Mouse (Mus musculus): Measurements from ENCODE around the gene Ndufs7. TPM values are rescaled to one million over a fixed set of nuclear protein-coding genes. Genes with fewer than 3 reads are reported as not detected.
"Not testable (repeated sequence)": the region's sequence is repeated elsewhere in the genome, so short reads cannot be mapped to it uniquely, and the experiment has no call there.

Gene Ndufs7
- polyA plus RNA-seq, 1 experiment from 2014 or later = 274 TPM

DNA sequence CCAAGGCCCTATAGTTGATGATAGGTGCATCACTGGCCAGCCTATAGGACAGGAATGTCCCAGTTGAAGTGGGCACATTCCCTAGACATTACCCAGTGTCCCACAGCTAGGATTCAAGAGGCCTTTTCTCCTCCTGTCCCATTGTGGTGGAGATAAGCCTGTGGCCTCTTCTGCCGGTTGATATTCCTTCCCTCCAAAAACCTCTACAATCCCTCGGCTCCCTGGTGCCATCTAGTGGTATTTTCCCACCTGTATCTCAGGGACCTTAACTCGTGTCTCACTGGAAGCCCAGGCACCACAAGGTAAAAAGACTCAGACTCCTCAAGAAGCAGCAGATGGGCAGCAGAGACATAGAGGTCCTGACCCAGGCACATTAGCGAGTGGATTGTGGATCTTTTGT, 3.3 kb upstream of the Ndufs7 start:
- peak; percentile 23; the same call in 1 of the 2 replicates for ATAC-seq
- Histone ChIP-seq H3K4me2 (no peak overlapping the region), H3K4me3 (0 out of 2 replicates have a peak overlapping the region, but pooled peaks have one; percentile 2), H3K9ac (peak overlapping the region; percentile 45; the same call in 1 of the 2 replicates), H3K36me3 (ENCODE audit: poor library complexity, severe bottlenecking) (peaks cover 42% of the 10 kb centered on the region), H3K27me3 (no peaks in the 10 kb centered on the region), H3K9me3 (replicated peaks) (no peaks in the 10 kb centered on the region), H3K27ac (peak overlapping the region; percentile 45), H3K4me1 (peaks cover 26% of the 10 kb centered on the region)
- WGBS = 3% methylated on average over 4 of the region's 4 CpGs

GRCm38 (mm10) chr10:80247849-80248248, 1.1 kb upstream of the Ndufs7 start:
- ATAC-seq = no peak
- H3K9ac ChIP-seq = no peak overlapping the region
- 43% methylated on average over 6 of the region's 6 CpGs for WGBS
- peak overlapping the region; percentile 82; the same call in 1 of the 2 replicates for H3K4me2 ChIP-seq
- H3K27ac ChIP-seq = no peak overlapping the region
- no peaks in the 10 kb centered on the region for H3K9me3 ChIP-seq (replicated peaks)
- peaks cover 27% of the 10 kb centered on the region for H3K4me1 ChIP-seq
- no peaks in the 10 kb centered on the region for H3K27me3 ChIP-seq
- H3K36me3 ChIP-seq (ENCODE audit: poor library complexity, severe bottlenecking) = peaks cover 25% of the 10 kb centered on the region
- H3K4me3 ChIP-seq = 0 out of 2 replicates have a peak overlapping the region, but pooled peaks have one; percentile 6

DNA sequence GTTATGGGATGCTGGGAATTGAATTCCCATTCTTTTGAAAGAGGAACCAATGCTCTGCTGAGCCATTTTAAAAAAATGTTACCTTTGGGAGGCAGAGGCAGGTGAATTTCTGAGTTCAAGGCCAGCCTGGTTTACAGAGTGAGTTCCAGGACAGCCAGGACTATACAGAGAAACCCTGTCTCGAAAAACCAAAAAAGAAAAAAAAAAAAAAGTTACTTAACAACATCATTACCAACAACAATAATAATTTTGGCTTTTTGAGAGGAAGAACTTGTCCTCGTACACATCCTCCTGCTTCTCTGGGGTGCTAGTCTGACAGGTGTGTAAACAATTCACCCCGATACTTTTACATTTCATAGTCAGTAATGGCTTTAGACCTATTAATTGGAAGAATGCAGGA, 484 bp upstream of the Ndufs7 start:
- Histone ChIP-seq H3K4me1 (peaks cover 27% of the 10 kb centered on the region), H3K4me3 (peak overlapping the region; percentile 72), H3K4me2 (peak overlapping the region; percentile 82), H3K36me3 (ENCODE audit: poor library complexity, severe bottlenecking) (peaks cover 21% of the 10 kb centered on the region)
- H3K27me3 ChIP-seq; H3K27ac ChIP-seq; H3K9me3 ChIP-seq (replicated peaks); H3K9ac ChIP-seq: not testable (repeated sequence)
- peak; percentile 3; the same call in 1 of the 2 replicates for ATAC-seq
- 47% methylated on average over 3 of the region's 3 CpGs for WGBS

- WGBS = 30% methylated on average over 2 of the region's 2 CpGs
- Histone ChIP-seq H3K27ac (peak overlapping the region; percentile 83), H3K4me2 (peak overlapping the region; percentile 82), H3K27me3 (no peaks in the 10 kb centered on the region), H3K4me1 (peaks cover 27% of the 10 kb centered on the region), H3K9ac (peak overlapping the region; percentile 85), H3K9me3 (replicated peaks) (no peaks in the 10 kb centered on the region), H3K4me3 (peak overlapping the region; percentile 72), H3K36me3 (ENCODE audit: poor library complexity, severe bottlenecking) (peaks cover 23% of the 10 kb centered on the region)
- no peak for ATAC-seq
Observed at GRCm38 (mm10) chr10:80250059-80250458, 1.1 kb downstream of the Ndufs7 start.

- Histone ChIP-seq H3K36me3 (ENCODE audit: poor library complexity, severe bottlenecking) (peaks cover 28% of the 10 kb centered on the region), H3K27ac (no peak overlapping the region), H3K9me3 (replicated peaks) (no peaks in the 10 kb centered on the region), H3K9ac (0 out of 2 replicates have a peak overlapping the region, but pooled peaks have one; percentile 85), H3K4me2 (peak overlapping the region; percentile 82), H3K4me1 (peaks cover 22% of the 10 kb centered on the region), H3K27me3 (no peaks in the 10 kb centered on the region), H3K4me3 (peak overlapping the region; percentile 72)
- ATAC-seq = no peak
- 84% methylated on average over 4 of the region's 4 CpGs for WGBS
Observed at GRCm38 (mm10) chr10:80250573-80250972, 1.7 kb downstream of the Ndufs7 start.

- ATAC-seq = no peak
- peaks cover 42% of the 10 kb centered on the region for H3K36me3 ChIP-seq (ENCODE audit: poor library complexity, severe bottlenecking)
- H3K27ac ChIP-seq = no peak overlapping the region
- H3K4me3 ChIP-seq = no peak overlapping the region
- no peak overlapping the region for H3K9ac ChIP-seq
- H3K4me2 ChIP-seq = no peak overlapping the region
- H3K4me1 ChIP-seq = peaks cover 22% of the 10 kb centered on the region
- H3K9me3 ChIP-seq (replicated peaks) = no peaks in the 10 kb centered on the region
- no peaks in the 10 kb centered on the region for H3K27me3 ChIP-seq
Observed at GRCm38 (mm10) chr10:80252011-80252410, 3.1 kb downstream of the Ndufs7 start.

- Histone ChIP-seq H3K36me3 (ENCODE audit: poor library complexity, severe bottlenecking) (peaks cover 48% of the 10 kb centered on the region), H3K4me1 (peaks cover 22% of the 10 kb centered on the region), H3K4me3 (no peak overlapping the region), H3K4me2 (no peak overlapping the region), H3K9me3 (replicated peaks) (no peaks in the 10 kb centered on the region), H3K27ac (no peak overlapping the region), H3K27me3 (no peaks in the 10 kb centered on the region), H3K9ac (no peak overlapping the region)
- no peak for ATAC-seq
- 89% methylated on average over 11 of the region's 11 CpGs for whole genome bisulfite sequencing
Observed at GRCm38 (mm10) chr10:80252493-80253274, 3.8 kb downstream of the Ndufs7 start.

- H3K9me3 ChIP-seq (replicated peaks) = no peaks in the 10 kb centered on the region
- H3K9ac ChIP-seq = no peak overlapping the region
- H3K27ac ChIP-seq = no peak overlapping the region
- peaks cover 22% of the 10 kb centered on the region for H3K4me1 ChIP-seq
- 90% methylated on average over 6 of the region's 6 CpGs for WGBS
- no peak overlapping the region for H3K4me2 ChIP-seq
- no peaks in the 10 kb centered on the region for H3K27me3 ChIP-seq
- peaks cover 56% of the 10 kb centered on the region for H3K36me3 ChIP-seq (ENCODE audit: poor library complexity, severe bottlenecking)
- ATAC-seq = no peak
- H3K4me3 ChIP-seq = no peak overlapping the region
Observed at GRCm38 (mm10) chr10:80253551-80253950, 4.6 kb downstream of the Ndufs7 start.

- H3K4me2 ChIP-seq = no peak overlapping the region
- WGBS = 95% methylated on average over 26 of the region's 26 CpGs
- H3K36me3 ChIP-seq (ENCODE audit: poor library complexity, severe bottlenecking) = peaks cover 65% of the 10 kb centered on the region
- no peaks in the 10 kb centered on the region for H3K27me3 ChIP-seq
- no peak for ATAC-seq
- no peak overlapping the region for H3K27ac ChIP-seq
- H3K9ac ChIP-seq = no peak overlapping the region
- H3K4me3 ChIP-seq = no peak overlapping the region
- no peaks in the 10 kb centered on the region for H3K9me3 ChIP-seq (replicated peaks)
- peaks cover 31% of the 10 kb centered on the region for H3K4me1 ChIP-seq
Observed at GRCm38 (mm10) chr10:80254331-80255297, 5.7 kb downstream of the Ndufs7 start.

GRCm38 (mm10) chr10:80255881-80256535, 7.1 kb downstream of the Ndufs7 start:
- no peak overlapping the region for H3K4me3 ChIP-seq
- no peaks in the 10 kb centered on the region for H3K27me3 ChIP-seq
- H3K9ac ChIP-seq = peak overlapping the region; percentile 43; the same call in 1 of the 2 replicates
- ATAC-seq = no peak
- no peak overlapping the region for H3K27ac ChIP-seq
- no peak overlapping the region for H3K4me2 ChIP-seq
- peaks cover 31% of the 10 kb centered on the region for H3K4me1 ChIP-seq
- WGBS = 79% methylated on average over 5 of the region's 5 CpGs
- peaks cover 65% of the 10 kb centered on the region for H3K36me3 ChIP-seq (ENCODE audit: poor library complexity, severe bottlenecking)
- no peaks in the 10 kb centered on the region for H3K9me3 ChIP-seq (replicated peaks)

GRCm38 (mm10) chr10:80257936-80258335, 9.0 kb downstream of the Ndufs7 start:
- H3K27ac ChIP-seq = no peak overlapping the region
- WGBS = 87% methylated on average over 2 of the region's 2 CpGs
- H3K27me3 ChIP-seq = no peaks in the 10 kb centered on the region
- H3K4me2 ChIP-seq = no peak overlapping the region
- H3K4me1 ChIP-seq = peaks cover 35% of the 10 kb centered on the region
- H3K36me3 ChIP-seq (ENCODE audit: poor library complexity, severe bottlenecking) = peaks cover 59% of the 10 kb centered on the region
- no peak overlapping the region for H3K9ac ChIP-seq
- H3K4me3 ChIP-seq = no peak overlapping the region
- no peak for ATAC-seq
- H3K9me3 ChIP-seq (replicated peaks) = no peaks in the 10 kb centered on the region
